Mouse (Mus musculus) retina, postnatal 7 days (tissue): Measurements from ENCODE around the gene Guca2a.

Experiments
- DNase-seq: peaks from one replicate; pipeline ENCODE4 v3.0.0-alpha.2; 2012; ENCODE audit warnings: low read depth, low spot score

Gene Guca2a

GRCm38 (mm10) chr4:119638656-119639055 is 1.2 kb downstream of the Guca2a start:
- no peak for DNase-seq

- DNase-seq = no peak
These were observed 5.2 kb downstream of the Guca2a start for GRCm38 (mm10) chr4:119642666-119643065.

DNA sequence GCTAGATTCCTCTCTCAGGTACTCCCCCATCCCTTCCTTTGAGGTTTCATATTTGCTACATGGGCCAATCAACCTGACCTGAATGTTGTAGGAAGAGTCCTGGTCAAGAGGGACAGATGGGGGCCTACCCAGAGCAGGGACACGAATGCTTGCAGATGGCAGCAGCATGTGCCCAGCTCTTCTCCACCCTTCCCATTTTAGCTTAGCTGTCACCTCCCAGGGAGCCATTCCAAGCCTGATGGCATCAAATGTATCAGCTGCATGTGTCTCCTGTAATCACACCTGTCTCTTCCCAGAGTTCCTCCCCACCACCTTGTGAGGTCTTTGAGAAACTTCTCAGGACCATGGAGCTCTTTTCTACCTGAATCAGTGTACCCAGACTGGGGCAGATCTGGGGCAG is 19.5 kb downstream of the Guca2a start:
- no peak for DNase-seq

GRCm38 (mm10) chr4:119658246-119658645 is 20.7 kb downstream of the Guca2a start:
- no peak for DNase-seq

- no peak for DNase-seq
These were observed 21.2 kb downstream of the Guca2a start, which contains the start of gene Guca2b for GRCm38 (mm10) chr4:119658731-119659130. Gene Guca2b (minus strand): TSS chr4:119658954.

DNA sequence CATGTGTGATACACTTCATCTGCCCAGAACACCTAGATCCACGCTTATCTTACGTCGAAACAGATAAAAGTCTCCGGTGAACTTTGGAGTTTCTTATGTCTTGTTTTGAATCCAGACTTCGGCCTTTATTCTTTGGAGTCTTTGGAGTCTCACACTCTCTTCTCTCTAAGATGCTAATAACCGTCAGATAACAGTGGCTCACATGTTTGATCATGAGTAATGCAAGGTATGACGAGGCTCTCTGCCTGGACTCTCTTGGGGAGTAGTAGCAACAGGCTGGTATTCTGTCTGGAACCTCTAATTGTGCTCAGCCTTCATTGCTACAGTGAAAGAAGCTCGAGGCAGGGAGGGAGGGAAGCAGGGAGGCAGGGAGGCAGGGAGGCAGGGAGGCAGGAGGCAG is 22.5 kb downstream of the Guca2a start:
- DNase-seq = no peak

GRCm38 (mm10) chr4:119662151-119662550 is 24.6 kb downstream of the Guca2a start:
- DNase-seq = no peak

DNA sequence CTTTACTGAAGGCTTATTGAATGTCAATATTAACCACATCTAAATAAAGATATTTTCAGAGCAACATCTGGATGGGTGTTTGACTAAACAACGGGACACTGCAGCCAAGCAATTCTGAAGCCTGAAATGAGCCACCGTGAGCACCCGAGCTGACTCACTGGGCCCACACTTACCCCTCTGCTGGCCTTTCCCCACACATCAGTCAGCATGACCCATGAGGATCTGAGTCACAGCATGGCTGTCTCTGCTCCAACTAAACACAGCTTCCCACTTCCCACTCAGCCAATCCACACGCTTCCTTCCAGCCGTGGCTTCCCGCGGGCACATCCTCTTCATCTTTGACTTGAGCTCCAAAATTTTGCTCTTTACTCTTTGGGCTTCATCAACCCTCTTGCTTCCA is 25.5 kb downstream of the Guca2a start:
- DNase-seq = no peak

DNA sequence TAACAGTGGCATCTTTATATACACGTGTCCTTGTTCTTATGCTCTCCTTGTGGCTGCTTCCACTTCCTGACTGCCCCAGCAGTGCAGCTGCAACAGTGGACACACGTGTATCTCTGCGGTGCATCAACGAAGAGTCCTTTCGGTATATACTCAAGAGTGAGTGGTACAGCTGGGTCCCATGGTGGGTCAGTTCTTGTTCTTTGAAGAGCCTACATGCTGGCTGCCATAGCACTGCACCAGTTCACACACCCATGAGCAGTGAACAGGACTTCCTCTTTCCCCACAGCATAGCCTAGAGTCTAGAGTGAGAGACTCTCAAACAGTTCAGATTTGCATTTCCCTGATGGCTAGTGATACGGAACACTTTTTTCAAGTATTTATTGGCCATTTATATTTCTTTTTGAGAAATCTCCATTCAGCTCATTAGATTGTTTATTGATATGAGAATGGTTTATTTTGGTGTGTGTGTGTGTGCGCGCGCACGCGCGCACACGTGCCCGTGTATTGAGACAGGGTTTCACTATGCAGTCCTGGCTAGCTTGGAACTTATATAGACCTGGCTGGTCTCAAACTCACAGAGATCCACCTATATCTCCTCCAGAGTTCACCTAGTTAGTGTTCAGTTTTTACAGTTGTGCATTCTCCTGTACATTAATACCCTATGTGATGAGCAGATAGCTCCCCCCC is 26.0 kb downstream of the Guca2a start:
- no peak for DNase-seq

GRCm38 (mm10) chr4:119665166-119665565 is 27.7 kb downstream of the Guca2a start:
- DNase-seq = no peak

- no peak for DNase-seq
These were observed 28.6 kb downstream of the Guca2a start for GRCm38 (mm10) chr4:119666116-119666515.

DNA sequence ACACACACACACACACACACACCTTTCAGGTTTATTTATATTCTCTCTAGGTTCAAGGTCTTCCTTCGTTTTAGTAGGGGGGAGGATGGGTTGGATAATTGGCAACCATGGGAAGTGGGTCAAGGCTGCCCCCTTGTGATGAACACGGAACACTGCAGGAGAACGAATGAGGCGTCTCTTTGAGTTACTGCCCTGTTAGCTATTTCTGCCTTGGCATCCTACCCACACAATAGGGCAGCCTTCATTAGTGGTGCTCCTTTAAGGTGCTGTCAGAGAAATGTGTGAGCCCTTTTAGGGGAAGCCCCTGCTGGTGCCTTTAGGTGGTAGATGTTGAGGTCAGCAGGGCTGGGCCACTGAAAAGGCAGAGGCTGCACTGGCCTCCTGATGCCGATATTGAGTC is 29.9 kb downstream of the Guca2a start:
- peak; percentile 34 for DNase-seq

DNA sequence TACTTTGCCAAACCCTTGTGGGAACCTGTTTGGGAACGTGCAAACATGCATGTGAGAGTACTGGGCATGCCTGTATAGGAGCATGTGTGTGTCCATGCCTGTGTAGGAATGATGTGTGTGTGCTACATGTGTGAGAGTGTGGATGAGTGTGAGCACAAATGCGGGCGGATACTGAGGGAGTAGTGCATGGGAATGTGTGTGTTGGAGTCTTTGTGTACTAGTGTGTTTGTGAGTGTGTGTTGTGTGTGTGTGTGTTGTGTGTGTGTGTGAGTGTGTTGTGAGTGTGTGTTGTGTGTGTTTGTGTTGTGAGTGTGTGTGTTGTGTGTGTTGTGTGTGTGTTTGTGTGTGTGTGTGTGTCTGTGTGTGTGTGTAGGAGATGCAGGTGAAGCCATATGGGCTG is 30.7 kb downstream of the Guca2a start:
- no peak for DNase-seq

- DNase-seq = no peak
These were observed 31.1 kb downstream of the Guca2a start for GRCm38 (mm10) chr4:119668596-119668995.

DNA sequence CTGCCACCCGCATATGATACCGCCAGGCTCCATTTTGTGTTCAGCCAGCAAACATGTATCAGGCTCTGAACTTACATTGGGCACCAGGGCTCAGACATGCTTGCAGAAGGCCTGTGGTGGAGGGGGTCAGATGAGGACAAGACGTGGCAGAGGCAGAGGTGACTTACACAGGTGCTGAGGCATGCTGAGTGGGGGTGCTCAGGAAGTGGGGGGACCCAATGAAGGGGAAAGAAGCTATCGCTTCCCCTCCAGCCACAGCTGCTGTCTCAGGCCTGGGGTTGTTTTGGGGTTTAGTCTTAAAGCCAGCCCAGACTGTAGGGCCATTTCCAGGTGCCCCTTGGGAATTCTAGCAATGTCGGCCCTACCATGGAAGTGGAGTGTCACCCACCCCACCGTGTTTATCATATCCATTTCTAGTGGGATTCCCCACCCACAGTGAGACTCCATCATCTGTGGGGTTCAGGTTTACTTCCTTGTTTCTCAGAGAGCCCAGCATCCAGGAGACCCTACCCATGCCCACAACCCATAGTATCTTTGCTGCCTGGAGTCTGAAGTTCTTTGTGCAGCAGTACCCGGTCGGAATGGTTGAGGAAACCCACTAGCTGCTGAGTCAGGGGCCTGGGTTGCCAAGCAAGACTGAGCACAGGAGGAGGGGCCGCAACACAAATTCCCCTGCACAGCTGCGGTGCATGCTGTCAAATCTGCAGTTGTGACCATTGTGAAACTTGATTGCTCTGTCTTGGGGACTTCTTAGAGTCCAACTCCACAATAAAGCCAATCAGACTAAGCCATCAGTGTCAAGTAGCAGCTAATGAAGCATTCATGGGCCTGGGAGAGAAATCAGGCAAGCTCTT is 32.1 kb downstream of the Guca2a start:
- DNase-seq = no peak

- DNase-seq = no peak
These were observed 32.7 kb downstream of the Guca2a start for GRCm38 (mm10) chr4:119670210-119670555.

GRCm38 (mm10) chr4:119670736-119671135 is 33.2 kb downstream of the Guca2a start:
- DNase-seq = no peak

DNA sequence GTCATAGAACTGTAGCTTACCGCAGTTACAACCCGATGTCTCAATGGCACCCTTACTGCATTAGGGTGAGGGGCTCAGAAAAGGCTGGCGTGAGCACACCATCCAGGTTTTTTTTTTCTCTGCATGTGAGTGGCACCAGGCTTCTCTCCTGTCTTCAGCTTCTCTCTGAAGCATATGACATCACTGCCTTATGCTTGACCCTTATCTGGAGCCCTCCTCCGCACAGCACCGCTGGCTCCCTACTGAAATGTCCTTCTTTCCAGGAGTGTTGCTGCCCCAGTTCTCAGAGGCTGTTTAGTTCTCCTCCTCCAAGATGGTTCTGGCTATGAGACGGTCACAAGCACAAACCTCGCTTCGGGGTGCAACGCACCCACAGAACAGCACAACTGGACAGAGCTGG is 33.7 kb downstream of the Guca2a start:
- no peak for DNase-seq

GRCm38 (mm10) chr4:119672685-119673084 is 35.2 kb downstream of the Guca2a start:
- DNase-seq = no peak

DNA sequence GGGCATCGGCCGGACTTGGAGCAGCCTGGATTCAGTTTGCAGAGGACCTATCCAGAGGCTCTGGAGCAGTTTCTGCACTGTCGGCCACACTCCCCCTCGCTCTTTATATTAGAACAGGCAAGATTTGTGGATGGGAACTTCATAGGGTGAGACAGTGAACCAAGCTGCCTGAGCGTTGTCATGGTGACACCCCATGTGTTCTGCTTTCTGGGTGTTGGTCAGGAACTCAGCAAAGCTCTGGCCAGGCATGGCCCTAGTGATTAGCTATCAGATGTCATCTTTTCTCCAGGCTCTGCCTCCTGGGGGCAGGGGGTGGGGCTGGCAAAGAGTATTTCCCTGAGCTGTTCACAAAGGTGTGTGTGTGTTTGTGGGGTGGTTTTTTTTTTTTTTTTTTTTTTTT is 45.1 kb downstream of the Guca2a start:
- DNase-seq = no peak

DNA sequence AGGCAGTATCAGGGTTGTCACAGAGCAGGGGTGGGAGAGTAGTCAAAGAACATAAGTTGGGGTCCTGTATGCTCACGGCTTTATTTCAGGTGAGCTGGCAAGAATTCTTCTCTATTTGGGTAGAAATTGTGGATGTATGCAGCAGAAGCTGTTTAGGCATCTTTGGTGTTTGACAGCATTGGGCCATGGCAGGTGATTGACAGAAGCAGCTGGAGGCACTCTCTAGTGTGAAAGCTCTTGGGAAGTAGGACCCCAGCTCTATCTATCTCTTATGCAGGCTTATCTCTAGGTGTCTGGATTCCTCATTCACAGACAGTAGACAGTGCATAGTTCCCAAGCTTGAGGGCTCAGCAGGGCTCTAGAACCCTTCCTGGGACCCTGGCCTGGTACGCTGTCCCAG is 48.2 kb downstream of the Guca2a start:
- DNase-seq = no peak
